Mouse (Mus musculus) intestine, embryonic 16.5 days (tissue): ENCODE data around the gene Rheb. TPM values are rescaled to one million over a fixed set of nuclear protein-coding genes. Genes with fewer than 3 reads are reported as not detected.
A peak's percentile ranks its signal among the peaks of the same experiment; 100 is the strongest.
"Not testable (repeated sequence)": the region's sequence is repeated elsewhere in the genome, so short reads cannot be mapped to it uniquely, and the experiment has no call there.

ENCODE experiments used
- ATAC-seq: fragments of 200-750 bp; cut with Nextera tagmentation; 2 replicates; pipeline ENCODE4 v1.8.0; 2017; ENCODE audit warnings: moderate TSS enrichment, moderate library complexity
- H3K27ac ChIP-seq: fragments of 300-500 bp; sonication (generic); 2 replicates; pipeline ENCODE4 v1.5.1; 2014; ENCODE audit warnings: mild to moderate bottlenecking, low read length
- H3K27me3 ChIP-seq: fragments of 300-500 bp; sonication (generic); replicated peaks from 2 replicates; pipeline ENCODE4 v1.6.1; 2014; ENCODE audit warnings: low read length, control low read depth, mixed read lengths; ENCODE audit not compliant: control insufficient read depth, insufficient read depth
- H3K36me3 ChIP-seq: fragments of 300-500 bp; sonication (generic); 2 replicates; pipeline ENCODE4 v1.6.1; 2014; ENCODE audit warnings: low read length, control low read depth; ENCODE audit not compliant: control insufficient read depth, insufficient read depth
- H3K4me1 ChIP-seq: fragments of 300-500 bp; sonication (generic); 2 replicates; pipeline ENCODE4 v1.6.1; 2014; ENCODE audit warnings: low read length, control low read depth, mixed read lengths; ENCODE audit not compliant: control insufficient read depth, insufficient read depth
- H3K4me2 ChIP-seq: fragments of 300-500 bp; sonication (generic); 2 replicates; pipeline ENCODE4 v1.6.1; 2014; ENCODE audit warnings: low read depth, low read length, control low read depth
- H3K4me3 ChIP-seq: fragments of 300-500 bp; sonication (generic); 2 replicates; pipeline ENCODE4 v1.5.1; 2014; ENCODE audit warnings: mild to moderate bottlenecking, low read length
- H3K9ac ChIP-seq: fragments of 300-500 bp; sonication (generic); 2 replicates; pipeline ENCODE4 v1.6.1; 2014; ENCODE audit warnings: low read depth, low read length
- H3K9me3 ChIP-seq: fragments of 300-500 bp; sonication (generic); 2 replicates; pipeline ENCODE4 v1.6.1; 2016; ENCODE audit warnings: low read length, control low read depth; ENCODE audit not compliant: control insufficient read depth
- WGBS: fragments of 180-500 bp; shearing (Covaris S2); extraction: QIAGEN DNeasy Blood & Tissue Kit; methylation state at CpG from one replicate; pipeline ENCODE4 v1.1.7; 2014; 5-methylcytosine and 5-hydroxymethylcytosine counted together
- polyA plus RNA-seq: library from polyadenylated mRNA; unstranded; fragments of >200 nt; fragmentation: Nextera tagmentation; extraction: Ambion mirVana; gene quantifications from 2 replicates; pipeline ENCODE4 v1.2.1, GENCODE M21; 2015

Rheb gene
- polyA plus RNA-seq, 1 experiment from 2014 or later = 199 TPM

DNA sequence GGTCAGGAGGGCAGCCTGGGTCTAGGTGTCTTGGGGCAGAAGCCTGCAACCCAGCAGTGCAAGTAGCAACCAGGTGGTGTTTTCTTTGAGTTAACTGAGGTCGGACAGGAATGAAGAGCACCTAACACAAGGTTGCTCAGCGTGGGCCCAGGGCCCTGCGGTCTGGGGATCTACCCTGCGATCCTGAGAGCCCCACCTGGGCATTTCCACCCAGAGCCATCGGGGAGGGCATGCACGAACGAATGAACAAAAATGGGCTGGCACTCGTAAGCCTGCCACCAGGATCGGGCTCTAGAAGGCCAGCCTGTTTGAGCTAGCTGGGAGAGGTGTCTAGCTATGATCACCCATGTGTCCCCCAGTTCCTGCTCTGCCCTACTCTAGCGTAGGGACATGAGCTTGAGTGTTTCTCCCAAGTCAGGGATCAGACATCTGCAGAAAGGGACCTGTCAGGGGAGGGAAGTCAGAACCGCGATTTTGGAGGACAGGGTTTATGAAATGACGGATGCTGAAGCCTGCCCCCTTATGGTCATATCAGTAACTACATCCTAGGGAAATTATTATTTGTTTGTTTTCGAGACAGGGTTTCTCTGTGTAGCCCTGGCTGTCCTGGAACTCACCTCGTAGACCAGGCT, 62.4 kb downstream of the Rheb start:
- Histone ChIP-seq H3K27ac (no peak overlapping the region), H3K27me3 (no peaks in the 10 kb centered on the region), H3K4me1 (no peaks in the 10 kb centered on the region), H3K9me3 (no peaks in the 10 kb centered on the region), H3K4me2 (no peak overlapping the region), H3K9ac (no peak overlapping the region), H3K36me3 (no peaks in the 10 kb centered on the region), H3K4me3 (no peak overlapping the region)
- 0 out of 2 replicates have a peak, but pooled peaks have one; percentile 16 for ATAC-seq
- 49% methylated on average over 15 of the region's 15 CpGs for WGBS

DNA sequence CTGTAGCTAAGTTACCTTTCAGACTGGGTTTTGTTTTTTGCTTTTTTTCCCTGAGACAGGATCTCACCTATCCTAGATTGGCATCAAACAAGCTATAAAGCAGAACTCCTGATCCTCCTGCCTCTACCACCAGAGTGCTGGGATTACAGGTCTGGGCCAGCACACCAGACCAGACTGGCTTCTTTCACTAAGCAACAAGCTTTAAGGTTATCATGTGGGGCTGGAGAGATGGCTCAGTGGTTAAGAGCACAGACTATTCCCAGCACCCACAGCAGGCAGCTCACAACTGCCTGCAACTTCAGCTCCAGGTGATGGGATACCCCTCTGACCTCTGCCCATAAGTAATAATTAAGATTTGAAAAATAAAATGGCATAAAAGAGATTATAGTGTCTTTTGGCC, 63.1 kb downstream of the Rheb start:
- Histone ChIP-seq H3K36me3 (no peaks in the 10 kb centered on the region), H3K4me2 (no peak overlapping the region), H3K4me1 (no peaks in the 10 kb centered on the region), H3K27ac (no peak overlapping the region), H3K4me3 (no peak overlapping the region), H3K9me3 (no peaks in the 10 kb centered on the region), H3K9ac (no peak overlapping the region), H3K27me3 (no peaks in the 10 kb centered on the region)
- ATAC-seq = no peak

DNA sequence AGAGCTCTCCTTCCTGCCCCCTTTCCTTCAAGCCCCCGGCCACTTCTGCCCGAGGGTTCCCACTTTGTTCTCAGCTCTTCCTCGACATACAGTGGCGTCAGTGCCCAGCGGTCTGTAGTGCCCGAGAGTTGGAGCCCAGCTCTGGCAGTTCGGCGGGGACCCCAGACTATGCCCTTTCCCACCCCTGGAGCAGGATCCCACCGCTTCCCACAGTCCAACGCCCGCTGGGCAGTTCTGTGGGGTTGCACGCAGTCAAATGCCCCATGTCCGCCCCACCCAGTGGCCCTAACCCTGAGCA, 63.6 kb downstream of the Rheb start:
- ATAC-seq = no peak
- H3K9ac ChIP-seq = no peak overlapping the region
- H3K4me2 ChIP-seq = 0 out of 2 replicates have a peak overlapping the region, but pooled peaks have one; percentile 16
- no peak overlapping the region for H3K27ac ChIP-seq
- no peak overlapping the region for H3K4me3 ChIP-seq
- no peaks in the 10 kb centered on the region for H3K27me3 ChIP-seq
- 45% methylated on average over 13 of the region's 13 CpGs for WGBS
- H3K36me3 ChIP-seq = no peaks in the 10 kb centered on the region
- no peaks in the 10 kb centered on the region for H3K4me1 ChIP-seq
- no peaks in the 10 kb centered on the region for H3K9me3 ChIP-seq

- Histone ChIP-seq H3K4me1 (no peaks in the 10 kb centered on the region), H3K9ac (no peak overlapping the region), H3K4me3 (no peak overlapping the region), H3K27me3 (no peaks in the 10 kb centered on the region), H3K4me2 (0 out of 2 replicates have a peak overlapping the region, but pooled peaks have one; percentile 16), H3K27ac (no peak overlapping the region), H3K9me3 (no peaks in the 10 kb centered on the region), H3K36me3 (no peaks in the 10 kb centered on the region)
- 25% methylated on average over 17 of the region's 17 CpGs for WGBS
- no peak; the same call in 1 of the 2 replicates for ATAC-seq
Measured at GRCm38 (mm10) chr5:24778082-24778842, 64.2 kb downstream of the Rheb start.

DNA sequence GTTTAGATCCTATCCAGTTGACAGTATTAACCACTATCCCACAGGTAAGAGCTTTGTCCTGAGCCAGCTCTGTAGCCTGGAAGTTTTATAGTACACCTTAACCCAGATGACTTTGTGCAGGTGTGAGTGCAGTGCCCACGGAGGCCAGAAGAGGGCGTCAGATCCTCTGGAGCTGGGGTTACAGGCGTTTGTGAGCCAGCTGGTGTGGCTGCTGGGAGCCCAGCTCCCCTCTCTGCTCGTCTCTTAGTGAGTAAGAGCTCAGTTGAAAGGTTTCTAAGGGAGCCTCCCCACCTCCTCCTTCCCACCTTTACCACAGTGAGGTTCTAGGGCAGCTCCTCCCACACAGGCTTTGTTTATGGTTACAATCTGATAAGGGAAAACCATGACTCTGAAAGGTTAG, 65.7 kb downstream of the Rheb start:
- H3K27me3 ChIP-seq = no peaks in the 10 kb centered on the region
- no peak overlapping the region for H3K27ac ChIP-seq
- H3K9ac ChIP-seq = no peak overlapping the region
- no peak overlapping the region for H3K4me2 ChIP-seq
- WGBS = 69% methylated on average over 4 of the region's 4 CpGs
- no peak overlapping the region for H3K4me3 ChIP-seq
- no peaks in the 10 kb centered on the region for H3K4me1 ChIP-seq
- ATAC-seq = no peak
- no peaks in the 10 kb centered on the region for H3K36me3 ChIP-seq
- H3K9me3 ChIP-seq = no peaks in the 10 kb centered on the region

GRCm38 (mm10) chr5:24774549-24774948, 67.9 kb downstream of the Rheb start:
- WGBS = 86% methylated on average over 16 of the region's 16 CpGs
- H3K4me2 ChIP-seq, H3K9me3 ChIP-seq, H3K4me3 ChIP-seq, H3K4me1 ChIP-seq, H3K27ac ChIP-seq, H3K27me3 ChIP-seq, H3K9ac ChIP-seq, ATAC-seq, H3K36me3 ChIP-seq: not testable (repeated sequence)

- no peaks in the 10 kb centered on the region for H3K36me3 ChIP-seq
- no peaks in the 10 kb centered on the region for H3K27me3 ChIP-seq
- peaks cover 3% of the 10 kb centered on the region; the same call in 1 of the 2 replicates for H3K4me1 ChIP-seq
- 56% methylated on average over 18 of the region's 18 CpGs for WGBS
- no peak for ATAC-seq
- no peak within 1 kb of the TSS for H3K4me2 ChIP-seq
- no peaks in the 10 kb centered on the region for H3K9me3 ChIP-seq
- H3K27ac ChIP-seq = no peak within 1 kb of the TSS
- no peak within 1 kb of the TSS for H3K9ac ChIP-seq
- H3K4me3 ChIP-seq = no peak within 1 kb of the TSS
Measured at GRCm38 (mm10) chr5:24757816-24758215, 84.6 kb downstream of the Rheb start, which contains the start of gene Crygn. TSS of gene Crygn (minus strand) at chr5:24758008.

GRCm38 (mm10) chr5:24756931-24757330, 85.5 kb downstream of the Rheb start:
- 36% methylated on average over 3 of the region's 3 CpGs for WGBS
- Histone ChIP-seq H3K4me3 (no peak overlapping the region), H3K4me1 (peaks cover 8% of the 10 kb centered on the region), H3K27me3 (no peaks in the 10 kb centered on the region), H3K9ac (no peak overlapping the region), H3K36me3 (no peaks in the 10 kb centered on the region), H3K27ac (no peak overlapping the region), H3K4me2 (no peak overlapping the region), H3K9me3 (no peaks in the 10 kb centered on the region)
- ATAC-seq = peak; percentile 32; the same call in 1 of the 2 replicates
